Mouse (Mus musculus): ENCODE measurements around the gene Polh. TPM values are rescaled to one million over a fixed set of nuclear protein-coding genes. Genes with fewer than 3 reads are reported as not detected.

Polh gene
- polyA plus RNA-seq, 2 experiments from 2014 or later: 7.1 to 8.2 TPM

DNA sequence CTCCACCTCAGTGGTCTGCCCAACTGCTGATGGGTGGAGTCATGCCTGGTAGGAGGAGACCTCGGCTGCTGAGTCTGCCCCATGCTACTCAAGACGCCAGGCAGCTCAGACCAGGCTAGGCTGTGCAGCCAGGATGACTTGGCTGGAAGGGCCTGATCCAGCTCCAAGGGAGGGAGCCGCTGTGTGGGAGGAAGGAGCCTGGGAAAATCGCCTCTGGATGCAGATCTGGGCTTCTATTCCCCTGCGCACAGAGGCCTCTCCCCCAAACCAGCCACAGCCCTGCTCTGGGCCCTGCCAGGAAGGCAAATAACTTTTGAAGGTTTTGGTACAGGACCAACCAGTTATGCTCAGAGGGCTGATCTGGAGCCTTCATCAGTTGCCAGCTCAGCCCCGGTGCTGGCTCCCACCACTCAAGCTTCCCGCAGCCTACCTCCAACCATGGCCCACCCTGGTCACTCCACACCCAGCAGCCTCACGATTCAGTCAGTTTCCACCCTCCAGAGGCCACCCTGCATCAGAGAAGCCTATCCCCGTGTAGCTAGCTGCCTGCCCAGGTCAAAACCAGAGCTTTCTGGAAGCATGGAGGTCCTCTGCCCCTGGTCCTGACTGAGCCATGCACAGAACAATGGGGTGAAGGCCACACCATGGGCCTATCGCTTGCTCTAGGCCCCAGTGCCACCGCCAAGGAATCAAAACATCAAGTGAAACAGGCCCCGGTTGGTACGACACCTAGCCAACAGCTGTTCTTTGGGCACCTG, 72.5 kb downstream of the Polh start:
- no peak for ATAC-seq

GRCm38 (mm10) chr17:46127814-46128493, 74.5 kb downstream of the Polh start:
- no peak for ATAC-seq

- no peak for ATAC-seq
Observed at GRCm38 (mm10) chr17:46126608-46127007, 75.8 kb downstream of the Polh start.

DNA sequence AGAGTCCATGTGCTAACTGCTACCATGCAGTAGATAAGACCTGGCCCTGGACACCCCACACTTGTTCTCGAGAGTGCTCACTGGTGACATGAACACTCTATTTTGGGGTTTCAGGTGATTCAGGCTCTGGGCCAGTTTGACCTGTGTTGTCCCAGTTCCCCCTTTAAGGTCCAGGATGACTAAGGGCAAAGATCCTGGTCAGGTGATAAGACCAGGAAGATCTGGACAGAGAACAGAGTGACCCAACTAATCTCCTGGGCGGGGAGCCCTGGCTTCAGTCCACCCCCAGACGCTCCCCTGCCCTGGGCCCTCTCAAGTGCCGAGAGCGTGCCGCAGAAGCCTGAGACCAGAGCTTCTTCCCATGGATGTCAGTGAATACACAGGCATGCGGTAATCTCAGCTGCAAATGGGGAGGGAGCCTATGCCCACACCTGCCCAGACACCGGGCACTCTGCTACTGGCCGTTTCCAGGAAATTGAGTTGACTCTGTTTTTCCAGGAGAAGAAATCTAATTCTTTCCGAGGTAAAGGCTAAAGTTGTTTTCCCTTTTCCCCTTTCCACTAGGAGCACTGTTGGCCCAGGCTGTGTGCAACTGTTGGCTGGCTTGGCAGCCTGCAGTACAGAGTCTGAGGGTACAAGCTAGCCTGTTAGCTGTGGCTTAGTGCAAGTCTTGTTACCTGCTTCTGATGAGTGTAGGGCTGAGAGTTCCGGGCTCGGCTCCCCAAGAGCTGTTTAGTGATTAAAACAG, 78.3 kb downstream of the Polh start:
- no peak for ATAC-seq

DNA sequence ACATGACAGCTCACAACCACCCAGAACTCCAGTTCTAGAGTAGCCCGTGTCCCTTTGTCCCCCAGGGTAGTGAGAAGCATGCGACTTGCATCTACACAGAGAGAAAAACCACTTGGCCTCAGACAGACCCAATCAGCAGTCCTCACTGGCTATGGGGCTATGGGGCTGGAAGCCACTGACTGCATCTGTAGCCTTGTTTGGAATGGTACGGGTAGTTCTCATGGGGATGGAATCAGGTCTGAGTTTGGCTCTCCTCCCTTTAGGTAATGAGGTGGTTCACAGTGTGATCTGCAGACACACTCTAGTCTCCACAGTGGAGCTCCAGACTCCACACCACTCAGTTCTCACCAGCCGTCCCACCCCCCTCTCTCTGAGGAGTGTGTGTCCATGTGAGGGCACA, 79.2 kb downstream of the Polh start:
- ATAC-seq: no peak

DNA sequence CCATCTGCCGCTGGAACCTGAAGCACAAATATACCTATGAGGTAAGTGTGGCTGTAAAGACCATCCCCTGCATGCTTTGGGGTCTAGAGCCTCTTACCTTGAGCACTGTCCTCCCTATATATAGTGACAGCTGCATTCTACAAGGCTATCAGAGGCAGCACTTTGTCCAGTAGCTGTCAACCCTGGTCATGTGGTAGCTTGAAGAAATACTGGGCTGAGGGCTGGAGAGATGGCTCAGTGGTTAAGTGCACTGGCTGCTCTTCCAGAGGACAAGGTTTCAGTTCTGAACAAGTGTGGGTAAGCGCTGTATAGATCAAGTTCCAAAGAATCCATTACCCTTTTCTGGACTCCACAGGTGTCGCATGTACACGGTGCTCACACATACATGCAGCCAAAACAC, 79.7 kb downstream of the Polh start:
- no peak for ATAC-seq

Other genes with a start within 250 kb of the Polh start
- not detected for gene Vegfa, start 170.3 kb downstream of the Polh start, polyA plus RNA-seq (2017; shearing (Covaris generic))
- gene Mrps18a, start 91.7 kb downstream of the Polh start, polyA plus RNA-seq (2017; shearing (Covaris generic)): 100 to 1,000 TPM; 112 to 139 TPM
- gene Rsph9, start 58.4 kb downstream of the Polh start, polyA plus RNA-seq (2017; shearing (Covaris generic)): 1 to 10 TPM; 2.1 to 2.7 TPM
- gene Mad2l1bp, start 49.1 kb downstream of the Polh start, polyA plus RNA-seq (2017; shearing (Covaris generic)): 10 to 100 TPM; 58.5 to 68.1 TPM
- 10 to 100 TPM; 56.9 to 90.1 TPM for gene Gtpbp2, start 41.6 kb downstream of the Polh start, polyA plus RNA-seq (2017; shearing (Covaris generic))
- gene Xpo5, start 137 bp upstream of the Polh start, polyA plus RNA-seq (2017; shearing (Covaris generic)): 10 to 100 TPM; 27.5 to 37.7 TPM
- gene Polr1c, start 45.4 kb upstream of the Polh start, polyA plus RNA-seq (2017; shearing (Covaris generic)): 100 to 1,000 TPM; 110 to 117 TPM
- gene Yipf3, start 45.4 kb upstream of the Polh start, polyA plus RNA-seq (2017; shearing (Covaris generic)): 10 to 100 TPM; 43.4 to 51.9 TPM
- gene Lrrc73, start 50.9 kb upstream of the Polh start, polyA plus RNA-seq (2017; shearing (Covaris generic)): under 1 TPM in 1 of 2 experiments, not detected in 1; 0.30 TPM
- 10 to 100 TPM; 15.0 to 18.5 TPM for gene Tjap1, start 80.4 kb upstream of the Polh start, polyA plus RNA-seq (2017; shearing (Covaris generic))
- not detected for gene Dlk2, start 94.8 kb upstream of the Polh start, polyA plus RNA-seq (2017; shearing (Covaris generic))
- 1 to 10 TPM; 3.0 to 4.3 TPM for gene Abcc10, start 125.7 kb upstream of the Polh start, polyA plus RNA-seq (2017; shearing (Covaris generic))
- 1 to 10 TPM; 5.0 to 6.7 TPM for gene Zfp318, start 181.1 kb upstream of the Polh start, polyA plus RNA-seq (2017; shearing (Covaris generic))
- gene Crip3, start 226.3 kb upstream of the Polh start, polyA plus RNA-seq (2017; shearing (Covaris generic)): not detected
- gene Slc22a7, start 235.8 kb upstream of the Polh start, polyA plus RNA-seq (2017; shearing (Covaris generic)): not detected